Mouse (Mus musculus): ENCODE results near the gene Med20.

GRCm38 (mm10) chr17:47622912-47623554 lies 11.7 kb downstream of the Med20 start:
- TF ChIP-seq EP300 (IDR thresholded peaks at IDR 0.05; ENCODE audit: low read depth), result no peak
- TF ChIP-seq CTCF (IDR thresholded peaks at IDR 0.05; ENCODE audit: low read depth), result no peak

All from liver, embryonic 14.5 days (tissue).